Mouse (Mus musculus): ENCODE results near the gene Pdk2. TPM values are rescaled to one million over a fixed set of nuclear protein-coding genes. Genes with fewer than 3 reads are reported as not detected.

Gene Pdk2
- total and polyA plus RNA-seq, 2 experiments from 2014 or later: 168 to 179 TPM

GRCm38 (mm10) chr11:95000548-95000947, 40.6 kb downstream of the Pdk2 start:
- H3K27ac ChIP-seq (ENCODE audit: low read depth): peak overlapping the region; percentile 21; the same call in 1 of the 2 replicates
- peaks cover 9% of the 10 kb centered on the region for H3K4me1 ChIP-seq (ENCODE audit: control insufficient read depth, insufficient read depth)
- no peak for ATAC-seq (ENCODE audit: insufficient read depth, low read depth)
- TF ChIP-seq CTCF (IDR thresholded peaks at IDR 0.05; ENCODE audit: low read depth) (no peak), EP300 (IDR thresholded peaks at IDR 0.05; ENCODE audit: low read depth) (no peak)
- no peak for DNase-seq (ENCODE audit: low spot score)
- 23% methylated on average over 4 of the region's 4 CpGs for WGBS
- no peak overlapping the region for H3K9ac ChIP-seq (replicated peaks; ENCODE audit: low read depth, low read length)
- H3K27me3 ChIP-seq (ENCODE audit: control insufficient read depth, insufficient read depth, low read length): no peaks in the 10 kb centered on the region
- H3K4me2 ChIP-seq (ENCODE audit: low read depth, low read length): no peak overlapping the region
- H3K4me3 ChIP-seq (ENCODE audit: low read depth, low read length): no peak overlapping the region
- H3K9me3 ChIP-seq (replicated peaks; ENCODE audit: control insufficient read depth, low read length): no peaks in the 10 kb centered on the region
- H3K36me3 ChIP-seq (replicated peaks; ENCODE audit: control insufficient read depth, insufficient read depth, low read length): peaks cover 75% of the 10 kb centered on the region

DNA sequence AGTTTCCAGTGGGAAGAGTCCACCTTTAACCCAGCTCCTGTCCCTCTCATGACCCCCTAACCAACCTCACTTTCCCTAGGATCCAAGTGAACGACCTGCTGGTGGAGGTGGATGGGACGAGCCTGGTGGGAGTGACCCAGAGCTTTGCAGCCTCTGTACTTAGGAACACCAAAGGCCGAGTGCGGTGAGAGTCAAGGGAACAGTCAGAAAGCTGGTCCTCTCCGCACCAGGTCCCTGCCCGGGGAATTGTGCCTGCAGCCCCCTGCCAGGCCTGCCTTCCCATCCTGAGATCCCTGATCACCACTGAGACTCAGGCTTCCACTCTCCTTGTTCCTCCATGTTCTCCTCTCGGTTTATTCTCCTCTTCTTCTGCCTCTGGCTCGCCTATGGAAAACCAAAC, 41.0 kb downstream of the Pdk2 start:
- Histone ChIP-seq H3K9me3 (replicated peaks; ENCODE audit: control insufficient read depth, low read length) (no peaks in the 10 kb centered on the region), H3K4me3 (ENCODE audit: low read depth, low read length) (no peak overlapping the region), H3K4me1 (ENCODE audit: control insufficient read depth, insufficient read depth) (peaks cover 12% of the 10 kb centered on the region), H3K27ac (ENCODE audit: low read depth) (peak overlapping the region; percentile 21; the same call in 1 of the 2 replicates), H3K4me2 (ENCODE audit: low read depth, low read length) (no peak overlapping the region), H3K9ac (replicated peaks; ENCODE audit: low read depth, low read length) (no peak overlapping the region), H3K27me3 (ENCODE audit: control insufficient read depth, insufficient read depth, low read length) (no peaks in the 10 kb centered on the region), H3K36me3 (replicated peaks; ENCODE audit: control insufficient read depth, insufficient read depth, low read length) (peaks cover 71% of the 10 kb centered on the region)
- DNase-seq (ENCODE audit: low spot score) (no peak), ATAC-seq (ENCODE audit: insufficient read depth, low read depth) (no peak)
- TF ChIP-seq EP300 (IDR thresholded peaks at IDR 0.05; ENCODE audit: low read depth): no peak
- TF ChIP-seq CTCF (IDR thresholded peaks at IDR 0.05; ENCODE audit: low read depth): no peak
- 63% methylated on average over 8 of the region's 8 CpGs for WGBS

DNA sequence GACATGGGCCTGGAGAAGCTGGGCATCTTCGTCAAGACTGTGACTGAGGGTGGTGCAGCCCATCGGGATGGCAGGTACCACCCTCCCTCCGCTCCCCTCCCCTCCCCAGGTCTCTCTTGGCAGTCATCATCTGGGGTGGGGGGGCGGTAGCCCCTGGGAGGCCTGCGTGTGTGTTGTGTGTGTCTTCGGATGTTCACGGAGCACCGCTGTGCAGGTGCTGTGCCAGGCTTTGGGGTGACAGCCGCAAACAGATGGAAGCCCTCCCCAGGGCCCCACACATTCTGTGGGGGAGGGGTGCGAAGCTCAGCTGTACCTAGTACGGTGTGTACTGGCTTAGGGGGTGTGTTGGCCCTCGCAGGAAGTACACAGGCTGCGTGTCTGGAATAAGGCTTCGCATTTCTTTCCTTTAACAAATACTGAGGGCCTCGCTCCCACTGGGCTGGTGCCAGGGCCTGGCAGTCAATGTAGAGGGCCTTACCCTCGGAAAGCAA, 43.1 kb downstream of the Pdk2 start:
- Histone ChIP-seq H3K27me3 (ENCODE audit: control insufficient read depth, insufficient read depth, low read length) (no peaks in the 10 kb centered on the region), H3K27ac (ENCODE audit: low read depth) (peak overlapping the region; percentile 47; the same call in 1 of the 2 replicates), H3K4me2 (ENCODE audit: low read depth, low read length) (no peak overlapping the region), H3K9me3 (replicated peaks; ENCODE audit: control insufficient read depth, low read length) (no peaks in the 10 kb centered on the region), H3K4me3 (ENCODE audit: low read depth, low read length) (no peak overlapping the region), H3K9ac (replicated peaks; ENCODE audit: low read depth, low read length) (no peak overlapping the region), H3K36me3 (replicated peaks; ENCODE audit: control insufficient read depth, insufficient read depth, low read length) (peaks cover 62% of the 10 kb centered on the region), H3K4me1 (ENCODE audit: control insufficient read depth, insufficient read depth) (peaks cover 32% of the 10 kb centered on the region)
- WGBS: 60% methylated on average over 16 of the region's 16 CpGs
- no peak for DNase-seq (ENCODE audit: low spot score)
- TF ChIP-seq EP300 (IDR thresholded peaks at IDR 0.05; ENCODE audit: low read depth) (no peak), CTCF (IDR thresholded peaks at IDR 0.05; ENCODE audit: low read depth) (no peak)
- ATAC-seq (ENCODE audit: insufficient read depth, low read depth): no peak

- TF ChIP-seq CTCF (IDR thresholded peaks at IDR 0.05; ENCODE audit: low read depth): no peak
- no peak for TF ChIP-seq EP300 (IDR thresholded peaks at IDR 0.05; ENCODE audit: low read depth)
- H3K27ac ChIP-seq (ENCODE audit: low read depth): peak overlapping the region; percentile 47; the same call in 1 of the 2 replicates
- H3K27me3 ChIP-seq (ENCODE audit: control insufficient read depth, insufficient read depth, low read length): no peaks in the 10 kb centered on the region
- DNase-seq (ENCODE audit: low spot score): no peak
- no peak for ATAC-seq (ENCODE audit: insufficient read depth, low read depth)
- 45% methylated on average over 5 of the region's 5 CpGs for WGBS
- H3K4me3 ChIP-seq (ENCODE audit: low read depth, low read length): no peak overlapping the region
- no peak overlapping the region for H3K4me2 ChIP-seq (ENCODE audit: low read depth, low read length)
- no peaks in the 10 kb centered on the region for H3K9me3 ChIP-seq (replicated peaks; ENCODE audit: control insufficient read depth, low read length)
- no peak overlapping the region for H3K9ac ChIP-seq (replicated peaks; ENCODE audit: low read depth, low read length)
- peaks cover 35% of the 10 kb centered on the region for H3K4me1 ChIP-seq (ENCODE audit: control insufficient read depth, insufficient read depth)
- H3K36me3 ChIP-seq (replicated peaks; ENCODE audit: control insufficient read depth, insufficient read depth, low read length): peaks cover 57% of the 10 kb centered on the region
These were observed 43.6 kb downstream of the Pdk2 start for GRCm38 (mm10) chr11:94997596-94997995.

DNA sequence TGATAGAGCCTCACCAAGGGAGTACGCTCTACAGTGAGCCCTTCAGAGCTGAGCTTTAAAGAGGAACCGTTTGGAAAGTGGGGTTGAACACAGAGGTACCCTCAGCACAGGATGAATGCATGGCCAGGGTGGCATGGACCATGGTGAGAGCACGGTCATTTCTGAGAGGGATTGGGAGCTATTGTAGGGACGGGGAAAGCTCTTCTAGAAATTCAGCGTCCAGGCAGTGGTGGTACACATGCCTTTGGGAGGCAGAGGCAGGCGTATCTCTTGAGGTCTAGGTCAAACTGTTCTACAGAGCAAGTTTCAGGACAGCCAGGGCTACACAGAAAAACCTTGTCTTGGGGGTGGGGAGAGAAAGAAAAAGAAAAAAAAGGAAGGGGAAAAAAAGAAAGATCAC, 44.2 kb downstream of the Pdk2 start:
- no peak overlapping the region for H3K4me2 ChIP-seq (ENCODE audit: low read depth, low read length)
- no peak for ATAC-seq (ENCODE audit: insufficient read depth, low read depth)
- no peak overlapping the region for H3K9ac ChIP-seq (replicated peaks; ENCODE audit: low read depth, low read length)
- 87% methylated on average over 6 of the region's 6 CpGs for WGBS
- peaks cover 35% of the 10 kb centered on the region for H3K4me1 ChIP-seq (ENCODE audit: control insufficient read depth, insufficient read depth)
- H3K9me3 ChIP-seq (replicated peaks; ENCODE audit: control insufficient read depth, low read length): no peaks in the 10 kb centered on the region
- DNase-seq (ENCODE audit: low spot score): no peak
- no peak overlapping the region for H3K4me3 ChIP-seq (ENCODE audit: low read depth, low read length)
- H3K27ac ChIP-seq (ENCODE audit: low read depth): no peak overlapping the region
- no peak for TF ChIP-seq EP300 (IDR thresholded peaks at IDR 0.05; ENCODE audit: low read depth)
- TF ChIP-seq CTCF (IDR thresholded peaks at IDR 0.05; ENCODE audit: low read depth): no peak
- H3K27me3 ChIP-seq (ENCODE audit: control insufficient read depth, insufficient read depth, low read length): no peaks in the 10 kb centered on the region
- H3K36me3 ChIP-seq (replicated peaks; ENCODE audit: control insufficient read depth, insufficient read depth, low read length): peaks cover 51% of the 10 kb centered on the region

- H3K4me1 ChIP-seq (ENCODE audit: control insufficient read depth, insufficient read depth): peaks cover 30% of the 10 kb centered on the region
- peaks cover 43% of the 10 kb centered on the region for H3K36me3 ChIP-seq (replicated peaks; ENCODE audit: control insufficient read depth, insufficient read depth, low read length)
- 78% methylated on average over 8 of the region's 8 CpGs for WGBS
- no peaks in the 10 kb centered on the region for H3K27me3 ChIP-seq (ENCODE audit: control insufficient read depth, insufficient read depth, low read length)
- H3K4me2 ChIP-seq (ENCODE audit: low read depth, low read length): no peak overlapping the region
- H3K4me3 ChIP-seq (ENCODE audit: low read depth, low read length): no peak overlapping the region
- no peak overlapping the region for H3K9ac ChIP-seq (replicated peaks; ENCODE audit: low read depth, low read length)
- H3K9me3 ChIP-seq (replicated peaks; ENCODE audit: control insufficient read depth, low read length): no peaks in the 10 kb centered on the region
- DNase-seq (ENCODE audit: low spot score): no peak
- TF ChIP-seq EP300 (IDR thresholded peaks at IDR 0.05; ENCODE audit: low read depth): no peak
- TF ChIP-seq CTCF (IDR thresholded peaks at IDR 0.05; ENCODE audit: low read depth): no peak
- H3K27ac ChIP-seq (ENCODE audit: low read depth): no peak overlapping the region
- ATAC-seq (ENCODE audit: insufficient read depth, low read depth): no peak
These were observed 45.1 kb downstream of the Pdk2 start for GRCm38 (mm10) chr11:94996101-94996500.

Data from heart, postnatal 0 days (tissue).